Mouse (Mus musculus) CH12.LX (cell line): Measurements from ENCODE around the gene Spata2. TPM values are rescaled to one million over a fixed set of nuclear protein-coding genes. Genes with fewer than 3 reads are reported as not detected.

Experiments
- DNase-seq: peaks from one replicate; pipeline ENCODE4 v3.0.0-alpha.2; 2013; ENCODE audit errors: extremely low read depth
- H3K27ac ChIP-seq: 2 replicates; pipeline ENCODE4 v1.5.1; 2012; ENCODE audit warnings: low read depth, mild to moderate bottlenecking, control low read depth, moderate library complexity; ENCODE audit not compliant: insufficient read depth
- H3K27me3 ChIP-seq: replicated peaks from 2 replicates; pipeline ENCODE3; 2012; ENCODE audit warnings: inconsistent platforms
- H3K36me3 ChIP-seq, 2 experiments: replicated peaks in 1 of 2; 2 replicates each; pipeline versions ENCODE3 to v1.6.1; 2012; ENCODE audit warnings: inconsistent platforms in 1 of 2, low read length in 1 of 2, mild to moderate bottlenecking in 1 of 2, mixed read lengths in 1 of 2, moderate library complexity in 1 of 2; ENCODE audit not compliant: control insufficient read depth in 1 of 2, insufficient read depth in 1 of 2
- H3K4me1 ChIP-seq, 2 experiments: 2 replicates each; pipeline ENCODE4 v1.6.1; 2012; ENCODE audit warnings: inconsistent platforms in 1 of 2, moderate library complexity in 1 of 2; ENCODE audit not compliant: insufficient read depth in 2 of 2, control insufficient read depth in 1 of 2
- H3K4me2 ChIP-seq: 2 replicates; pipeline ENCODE4 v1.6.1; 2012; ENCODE audit warnings: low read depth, mild to moderate bottlenecking, control low read depth; ENCODE audit not compliant: poor library complexity, insufficient read depth, severe bottlenecking
- H3K4me3 ChIP-seq, 3 experiments: fragments of 150-350 bp in 1 of 3; sonication (generic) in 1 of 3; replicated peaks in 1 of 3; 2 replicates each; pipeline versions ENCODE3 to v1.5.1; 2011 to 2012; ENCODE audit warnings: low read depth in 2 of 3, low read length in 2 of 3, mild to moderate bottlenecking in 2 of 3, moderate library complexity in 2 of 3, control low read depth in 1 of 3, improper control_type of control experiment in 1 of 3, inconsistent platforms in 1 of 3, mixed read lengths in 1 of 3; ENCODE audit not compliant: poor library complexity in 1 of 3
- H3K79me2 ChIP-seq: replicated peaks from 2 replicates; pipeline ENCODE4 v1.6.1; 2012; ENCODE audit warnings: mild to moderate bottlenecking, moderate library complexity; ENCODE audit not compliant: control insufficient read depth, poor library complexity, insufficient read depth, severe bottlenecking; ENCODE audit errors: extremely low read depth
- H3K9ac ChIP-seq: 2 replicates; pipeline ENCODE4 v1.6.1; 2012; ENCODE audit warnings: low read depth, mild to moderate bottlenecking, control low read depth, moderate library complexity; ENCODE audit not compliant: insufficient read depth
- H3K9me3 ChIP-seq: replicated peaks from 2 replicates; pipeline ENCODE3; 2012; ENCODE audit warnings: low read length, inconsistent platforms, mixed read lengths
- BHLHE40 ChIP-seq: IDR thresholded peaks from 2 replicates; pipeline ENCODE4 v1.6.1; 2011; ENCODE audit warnings: mild to moderate bottlenecking, low read depth, low read length, improper control_type of control experiment
- CHD1 ChIP-seq: IDR thresholded peaks from 2 replicates; pipeline ENCODE4 v1.6.1; 2012; ENCODE audit warnings: low read depth, low read length, improper control_type of control experiment, inconsistent platforms
- E2F4 ChIP-seq: IDR thresholded peaks from 2 replicates; pipeline ENCODE4 v1.6.1; 2011; ENCODE audit warnings: low read depth, low read length, improper control_type of control experiment; ENCODE audit not compliant: insufficient replicate concordance
- ELF1 ChIP-seq: IDR thresholded peaks from 2 replicates; pipeline ENCODE4 v1.6.1; 2014; ENCODE audit warnings: low read depth, mild to moderate bottlenecking, inconsistent platforms, low read length, improper control_type of control experiment
- ETS1 ChIP-seq: conservative IDR thresholded peaks from 2 replicates; pipeline ENCODE4 v1.6.1; 2012; ENCODE audit warnings: low read depth, mild to moderate bottlenecking, inconsistent platforms, low read length, improper control_type of control experiment, moderate library complexity
- IRF4 ChIP-seq: IDR thresholded peaks from 2 replicates; pipeline ENCODE4 v1.6.1; 2014; ENCODE audit warnings: low read depth, mild to moderate bottlenecking, inconsistent platforms, low read length, improper control_type of control experiment
- KAT2A ChIP-seq: IDR thresholded peaks from 2 replicates; pipeline ENCODE4 v1.6.1; 2012; ENCODE audit warnings: low read length, improper control_type of control experiment, inconsistent platforms; ENCODE audit not compliant: insufficient replicate concordance
- MAFK ChIP-seq: IDR thresholded peaks from 2 replicates; pipeline ENCODE4 v1.6.1; 2011; ENCODE audit warnings: low read length, improper control_type of control experiment; ENCODE audit not compliant: insufficient replicate concordance
- MAX ChIP-seq: IDR thresholded peaks from 2 replicates; pipeline ENCODE4 v1.6.1; 2011; ENCODE audit warnings: low read length, improper control_type of control experiment
- MAZ ChIP-seq: IDR thresholded peaks from 2 replicates; pipeline ENCODE4 v1.6.1; 2012; ENCODE audit warnings: low read depth, mild to moderate bottlenecking, inconsistent platforms, low read length, improper control_type of control experiment, moderate library complexity
- MEF2A ChIP-seq: IDR thresholded peaks from 2 replicates; pipeline ENCODE4 v1.6.1; 2014; ENCODE audit warnings: low read depth, mild to moderate bottlenecking, inconsistent platforms, low read length, improper control_type of control experiment, borderline replicate concordance
- MXI1 ChIP-seq: IDR thresholded peaks from 2 replicates; pipeline ENCODE4 v1.6.1; 2011; ENCODE audit warnings: mild to moderate bottlenecking, low read depth, low read length, improper control_type of control experiment
- MYC ChIP-seq: IDR thresholded peaks from 2 replicates; pipeline ENCODE4 v1.6.1; 2011; ENCODE audit warnings: low read depth, mild to moderate bottlenecking, improper control_type of control experiment, low read length
- PAX5 ChIP-seq: IDR thresholded peaks from 2 replicates; pipeline ENCODE4 v1.6.1; 2012; ENCODE audit warnings: low read length, inconsistent platforms, mixed read lengths
- POLR2A ChIP-seq: IDR thresholded peaks from 2 replicates; pipeline ENCODE4 v1.6.1; 2011; ENCODE audit warnings: low read depth, mild to moderate bottlenecking, improper control_type of control experiment, low read length
- POLR2AphosphoS2 ChIP-seq: IDR thresholded peaks from 2 replicates; pipeline ENCODE4 v1.6.1; 2011; ENCODE audit warnings: low read depth, low read length, improper control_type of control experiment
- RCOR1 ChIP-seq: conservative IDR thresholded peaks from 2 replicates; pipeline ENCODE4 v1.6.1; 2012; ENCODE audit warnings: low read depth, mild to moderate bottlenecking, inconsistent platforms, low read length, improper control_type of control experiment
- TBP ChIP-seq: conservative IDR thresholded peaks from 2 replicates; pipeline ENCODE4 v1.6.1; 2011; ENCODE audit warnings: low read depth, low read length, improper control_type of control experiment
- UBTF ChIP-seq: IDR thresholded peaks from 2 replicates; pipeline ENCODE4 v1.6.1; 2012; ENCODE audit warnings: low read depth, mild to moderate bottlenecking, inconsistent platforms, low read length, improper control_type of control experiment, moderate library complexity
- ZKSCAN1 ChIP-seq: IDR thresholded peaks from 2 replicates; pipeline ENCODE4 v1.6.1; 2012; ENCODE audit warnings: low read depth, inconsistent platforms, low read length, improper control_type of control experiment, borderline replicate concordance
- dilution Hi-C: fragments of 300-500 bp; cut with MboI; formaldehyde crosslinking; loops from 2 replicates; pipeline ENCODE4 v1.14.3; 2020; ENCODE audit warnings: low sequenced_read_pairs; ENCODE audit not compliant: extremely low pct_unique_long_range_greater_than_20kb, extremely low pct_ligation_motif_present
- in situ Hi-C: fragments of 300-500 bp; cut with MboI; formaldehyde crosslinking; loops from 3 replicates; pipeline ENCODE4 v1.14.3; 2019; ENCODE audit warnings: low sequenced_read_pairs, low pct_ligation_motif_present, low pct_unique_long_range_greater_than_20kb, mixed read lengths
- polyA plus RNA-seq: library from polyadenylated mRNA; unstranded; fragments of >175 nt; gene quantifications from 2 replicates; pipeline ENCODE4 v1.2.1, GENCODE M21; 2012; ENCODE audit warnings: low read depth; ENCODE audit not compliant: insufficient read length
- total RNA-seq, 2 experiments: library from RNA; depleted of rRNA; stranded (reverse); fragments of 300-350 nt in 1 of 2; fragments of >200 nt in 1 of 2; gene quantifications; 2 replicates each; pipeline ENCODE4 v1.2.3; 2012 to 2014

Spata2 gene
- total and polyA plus RNA-seq, 3 experiments: 9.1 to 22.8 (median 10.5) TPM

DNA sequence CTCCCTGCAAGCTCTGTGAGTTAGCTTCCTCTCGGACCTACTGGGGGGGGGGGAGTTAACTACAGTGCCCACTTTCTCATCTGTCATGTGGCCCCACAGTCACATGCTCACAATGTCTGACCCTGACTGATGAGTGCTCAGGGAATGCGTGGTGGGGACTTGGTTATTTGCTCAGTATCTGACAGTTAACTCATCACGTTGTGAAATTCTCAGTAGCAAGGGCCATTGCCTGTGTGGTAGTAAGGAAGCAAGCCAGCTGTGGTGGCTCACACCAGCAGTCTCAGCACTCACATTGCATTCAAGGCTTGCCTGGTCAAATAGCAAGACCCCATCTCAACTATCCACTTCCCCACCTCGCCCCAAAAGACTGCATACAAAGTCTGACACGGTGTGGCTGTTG lies 25.5 kb downstream of the Spata2 start:
- no peak overlapping the region for H3K9ac ChIP-seq
- no peak overlapping the region for H3K4me3 ChIP-seq
- H3K79me2 ChIP-seq: no peaks in the 10 kb centered on the region
- H3K27me3 ChIP-seq: no peaks in the 10 kb centered on the region
- in situ Hi-C loops (no loop called here), dilution Hi-C loops (no loop called here)
- peaks cover 11 to 33% of the 10 kb centered on the region in 2 experiments for H3K4me1 ChIP-seq
- no peak overlapping the region for H3K4me2 ChIP-seq
- TF ChIP-seq MAFK (no peak), POLR2A (no peak), PAX5 (no peak), ETS1 (no peak), MAZ (no peak), TBP (no peak), ELF1 (no peak)
- TF ChIP-seq, all 38 proteins: peak for 0
- Histone ChIP-seq H3K36me3 (peaks cover 69 to 91% of the 10 kb centered on the region in 2 experiments), H3K9me3 (no peaks in the 10 kb centered on the region), H3K27ac (peak overlapping the region; percentile 52; the same call in 1 of the 2 replicates)
- peak; percentile 35 for DNase-seq

DNA sequence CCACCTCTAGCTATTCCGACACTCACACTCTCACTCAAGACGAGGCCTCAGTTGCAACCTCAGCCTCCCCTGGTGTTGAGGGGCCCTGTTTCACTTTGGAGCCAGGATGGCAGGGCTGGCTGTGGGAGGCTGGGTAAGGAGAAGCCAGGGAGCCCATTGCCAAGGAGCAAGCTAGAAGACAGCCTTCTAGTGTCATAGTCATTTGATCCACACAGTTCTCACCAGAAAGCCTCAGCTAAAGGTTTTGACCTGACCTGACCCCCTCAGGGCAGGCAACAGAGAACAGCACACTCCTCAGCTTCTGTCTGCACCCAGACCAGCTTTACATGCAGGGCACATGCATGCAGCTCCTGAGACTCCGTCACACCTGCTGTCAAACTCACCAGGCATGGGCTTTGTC lies 26.7 kb downstream of the Spata2 start:
- no peak for DNase-seq
- in situ Hi-C loops (no loop called here), dilution Hi-C loops (no loop called here)
- no peaks in the 10 kb centered on the region for H3K79me2 ChIP-seq
- H3K4me3 ChIP-seq: no peak overlapping the region
- no peak overlapping the region for H3K9ac ChIP-seq
- no peak overlapping the region for H3K27ac ChIP-seq
- H3K9me3 ChIP-seq: no peaks in the 10 kb centered on the region
- TF ChIP-seq MXI1 (no peak), KAT2A (no peak), BHLHE40 (no peak), POLR2AphosphoS2 (no peak), MAX (no peak), ZKSCAN1 (no peak), RCOR1 (no peak), UBTF (no peak)
- H3K36me3 ChIP-seq: peaks cover 68 to 88% of the 10 kb centered on the region in 2 experiments
- no peak overlapping the region for H3K4me2 ChIP-seq
- H3K4me1 ChIP-seq: peaks cover 11 to 33% of the 10 kb centered on the region in 2 experiments
- H3K27me3 ChIP-seq: no peaks in the 10 kb centered on the region

DNA sequence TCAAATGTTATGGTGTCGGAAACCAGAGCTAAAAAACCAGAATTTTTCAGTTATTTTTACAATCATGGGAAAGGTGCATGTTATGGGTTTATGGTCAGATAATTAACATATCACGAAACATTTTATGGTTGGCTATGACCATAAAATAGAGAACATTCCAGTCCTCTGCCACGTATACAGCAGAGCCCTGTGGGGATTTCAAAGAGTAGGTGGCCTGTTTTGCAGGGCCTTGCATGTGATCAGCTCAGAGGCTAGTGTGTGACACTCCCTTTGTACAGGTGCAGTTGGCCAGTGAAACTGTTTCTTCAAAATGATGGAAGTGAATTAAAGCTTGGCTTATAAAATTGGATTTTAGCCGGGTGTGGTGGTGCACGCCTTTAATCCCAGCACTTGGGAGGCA lies 28.9 kb downstream of the Spata2 start:
- no peak overlapping the region for H3K4me2 ChIP-seq
- TF ChIP-seq MYC (no peak), IRF4 (no peak), MEF2A (no peak), CHD1 (no peak), E2F4 (no peak), ZKSCAN1 (no peak)
- no peak overlapping the region for H3K4me3 ChIP-seq
- DNase-seq: no peak
- no peaks in the 10 kb centered on the region for H3K9me3 ChIP-seq
- H3K27ac ChIP-seq: no peak overlapping the region
- H3K4me1 ChIP-seq: peaks cover 11 to 32% of the 10 kb centered on the region in 2 experiments
- H3K79me2 ChIP-seq: no peaks in the 10 kb centered on the region
- dilution Hi-C loops: no loop called here
- H3K9ac ChIP-seq: no peak overlapping the region
- H3K27me3 ChIP-seq: no peaks in the 10 kb centered on the region
- in situ Hi-C loops: no loop called here
- peaks cover 66 to 85% of the 10 kb centered on the region in 2 experiments for H3K36me3 ChIP-seq
